Mouse (Mus musculus) adrenal gland, adult 18-20 months (tissue): ENCODE results near the gene Mon1a. TPM values are rescaled to one million over a fixed set of nuclear protein-coding genes. Genes with fewer than 3 reads are reported as not detected.
A peak's percentile ranks its signal among the peaks of the same experiment; 100 is the strongest.

ENCODE experiments used
- DNase-seq, 2 experiments: peaks; one replicate each; pipeline ENCODE4 v3.0.0; 2021 to 2022; ENCODE audit warnings: low spot score in 2 of 2
- total RNA-seq, 2 experiments: library from RNA; stranded (reverse); gene quantifications; 1 replicate in 1 of 2; 2 replicates in 1 of 2; pipeline ENCODE4 v1.2.3; 2021

The Mon1a gene
- total RNA-seq, 2 experiments from 2014 or later = 18.8 to 21.5 TPM

DNA sequence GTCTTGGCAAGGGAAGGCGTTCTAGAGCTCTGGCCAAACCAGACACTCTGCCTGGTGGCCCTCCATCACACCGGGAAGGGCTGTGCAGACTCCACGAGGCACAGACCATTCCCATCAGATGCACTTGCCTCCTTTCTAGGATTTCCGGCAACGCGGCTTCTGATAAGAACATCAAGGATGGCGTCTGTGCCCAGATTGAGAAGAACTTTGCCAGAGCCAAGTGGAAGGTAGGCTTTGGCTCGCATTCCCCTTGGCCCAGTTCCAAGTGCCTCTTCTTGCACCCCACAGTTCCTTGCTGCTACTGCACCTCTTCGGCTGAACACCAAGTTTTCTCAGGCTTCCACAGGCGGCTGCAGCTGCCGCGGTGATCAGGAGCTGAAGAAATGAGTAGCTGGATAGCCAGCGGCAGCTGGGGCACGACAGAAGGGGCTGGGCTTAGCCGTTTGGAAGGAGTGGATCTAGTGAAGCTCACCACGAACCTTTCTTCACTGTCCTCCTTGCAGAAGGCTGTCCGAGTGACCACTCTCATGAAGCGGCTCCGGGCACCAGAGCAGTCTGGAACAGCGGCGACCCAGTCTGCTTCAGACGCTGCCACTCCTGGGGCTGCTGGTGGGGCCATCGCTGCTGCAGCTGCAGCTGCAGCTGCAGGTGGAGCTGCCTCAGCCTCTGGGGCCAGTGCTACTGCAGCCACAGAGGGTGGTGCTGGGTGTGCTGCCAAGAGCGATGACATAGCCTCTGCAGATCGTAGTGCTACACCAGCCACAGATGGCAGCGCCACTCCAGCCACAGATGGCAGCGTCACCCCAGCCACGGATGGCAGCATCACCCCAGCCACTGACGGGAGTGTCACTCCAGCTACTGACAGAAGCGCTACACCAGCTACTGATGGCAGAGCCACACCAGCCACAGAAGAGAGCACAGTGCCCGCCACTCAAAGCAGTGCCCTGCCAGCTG is 59.6 kb downstream of the Mon1a start:
- no peak for DNase-seq

DNA sequence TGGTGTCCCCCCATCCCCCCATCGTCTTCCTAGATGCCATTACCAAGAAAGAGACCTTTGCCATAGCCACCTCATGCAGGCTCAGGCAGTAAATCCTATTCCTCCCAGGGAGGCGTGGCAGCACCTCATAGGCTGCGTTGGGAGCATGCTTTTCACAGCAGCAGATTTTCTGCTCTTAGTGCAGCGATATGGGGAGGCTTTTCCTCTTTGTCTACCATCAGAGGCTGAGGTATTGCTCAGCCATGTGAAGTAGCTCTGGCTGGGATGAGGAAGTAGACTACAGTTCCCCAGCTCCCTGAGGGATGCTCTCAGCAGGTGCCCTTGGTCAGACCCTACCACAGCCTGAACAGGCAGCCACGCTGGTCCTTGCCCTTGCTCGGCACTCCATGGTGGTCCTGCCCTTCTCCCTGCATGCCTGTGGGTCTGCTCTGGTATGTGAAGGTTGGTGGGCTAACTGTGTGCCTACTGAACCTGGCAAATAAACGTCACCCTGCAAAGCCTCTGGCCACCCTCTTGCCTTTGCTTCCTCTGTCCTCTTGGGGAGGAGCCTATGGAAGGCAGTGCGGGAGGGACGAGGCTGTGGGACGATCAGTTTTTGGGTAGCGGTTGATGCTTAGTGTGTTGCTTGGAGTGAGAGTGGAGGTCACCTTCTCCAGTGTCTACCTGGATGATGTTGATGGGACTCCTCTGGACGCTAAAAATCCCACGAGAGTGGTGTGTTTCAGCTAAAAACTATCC is 61.4 kb downstream of the Mon1a start:
- DNase-seq = no peak

GRCm38 (mm10) chr9:107949922-107950235 is 61.9 kb downstream of the Mon1a start, which contains the start of gene Traip:
Traip (plus strand) TSS chr9:107950136.
- no peak for DNase-seq

GRCm38 (mm10) chr9:107950460-107951355 is 62.8 kb downstream of the Mon1a start:
- peak; percentile 87 to 89 for DNase-seq

Other genes with a start within 250 kb of the Mon1a start
- gene Slc38a3, start 218.6 kb upstream of the Mon1a start, total RNA-seq = under 1 TPM; 0.33 to 0.64 TPM
- gene Gnat1, start 208.4 kb upstream of the Mon1a start, total RNA-seq = under 1 TPM; 0.22 to 0.56 TPM
- gene Sema3f, start 177.7 kb upstream of the Mon1a start, total RNA-seq = 10 to 100 TPM; 30.2 to 34.1 TPM
- gene Rbm5, start 117.2 kb upstream of the Mon1a start, total RNA-seq = 100 to 1,000 TPM; 115 to 118 TPM
- 10 to 100 TPM; 48.3 to 52.8 TPM for gene Rbm6, start 14.9 kb upstream of the Mon1a start, total RNA-seq
- 10 to 100 TPM; 10.8 to 11.4 TPM for gene Mst1r, start 18.7 kb downstream of the Mon1a start, total RNA-seq
- gene Actl11, start 40.3 kb downstream of the Mon1a start, total RNA-seq = not detected
- gene Camkv, start 47.5 kb downstream of the Mon1a start, total RNA-seq = 1 to 10 TPM; 4.2 to 6.2 TPM
- 1 to 10 TPM; 1.0 to 1.1 TPM for gene Traip, start 62.0 kb downstream of the Mon1a start, total RNA-seq
- 10 to 100 TPM; 14.2 to 22.1 TPM for gene Uba7, start 87.4 kb downstream of the Mon1a start, total RNA-seq
- under 1 TPM in 1 of 2 experiments, not detected in 1; 0.29 TPM for gene Gm20661, start 94.9 kb downstream of the Mon1a start, total RNA-seq
- gene Inka1, start 97.7 kb downstream of the Mon1a start, total RNA-seq = 1 to 10 TPM; 4.3 to 6.4 TPM
- gene Cdhr4, start 104.3 kb downstream of the Mon1a start, total RNA-seq = 1 to 10 TPM in 1 of 2 experiments, not detected in 1; 1.2 TPM
- gene Gm20662, start 108.2 kb downstream of the Mon1a start, total RNA-seq = 1 to 10 TPM in 1 of 2 experiments, not detected in 1; 2.4 TPM
- gene Ip6k1, start 114.3 kb downstream of the Mon1a start, total RNA-seq = 100 to 1,000 TPM; 112 to 126 TPM
- gene Gmppb, start 161.1 kb downstream of the Mon1a start, total RNA-seq = 10 to 100 TPM; 19.8 to 20.1 TPM
- gene Amigo3, start 165.0 kb downstream of the Mon1a start, total RNA-seq = 1 to 10 TPM; 2.0 to 3.5 TPM
- gene Mst1, start 192.3 kb downstream of the Mon1a start, total RNA-seq = under 1 TPM in 1 of 2 experiments, not detected in 1; 0.23 TPM
- gene Rnf123, start 195.2 kb downstream of the Mon1a start, total RNA-seq = 10 to 100 TPM; 54.0 to 63.2 TPM
- 10 to 100 TPM; 71.8 to 86.6 TPM for gene Apeh, start 206.5 kb downstream of the Mon1a start, total RNA-seq